Mouse (Mus musculus) C2C12 (cell line): ENCODE data around the gene B3galt1. TPM values are rescaled to one million over a fixed set of nuclear protein-coding genes. Genes with fewer than 3 reads are reported as not detected.

Experiments used
- H3K27me3 ChIP-seq: one replicate; pipeline ENCODE4 v1.6.1; 2011; ENCODE audit not compliant: control insufficient read depth, insufficient read depth, insufficient read length
- H3K36me3 ChIP-seq: one replicate; pipeline ENCODE4 v1.6.1; 2011; ENCODE audit not compliant: control insufficient read depth, insufficient read depth
- H3K4me3 ChIP-seq: one replicate; pipeline ENCODE4 v1.5.1; 2011; ENCODE audit warnings: mild to moderate bottlenecking, control low read depth; ENCODE audit not compliant: poor library complexity, insufficient read depth, severe bottlenecking
- H3K79me2 ChIP-seq: one replicate; pipeline ENCODE4 v1.6.1; 2011; ENCODE audit not compliant: control insufficient read depth, insufficient read depth
- H3K79me3 ChIP-seq: one replicate; pipeline ENCODE4 v1.6.1; 2011; ENCODE audit warnings: low read depth, control low read depth
- H3ac ChIP-seq: one replicate; pipeline ENCODE3; 2011; ENCODE audit warnings: low read depth; ENCODE audit not compliant: control insufficient read depth, insufficient read length
- CEBPB ChIP-seq: IDR thresholded peaks from one replicate; pipeline ENCODE4 v1.6.1; 2011; ENCODE audit warnings: low read depth, mild to moderate bottlenecking, control low read depth, moderate library complexity
- CTCF ChIP-seq: IDR thresholded peaks from one replicate; pipeline ENCODE4 v1.5.1; 2011; ENCODE audit not compliant: control insufficient read depth, insufficient read depth, insufficient read length
- FOSL1 ChIP-seq: IDR thresholded peaks from one replicate; pipeline ENCODE4 v1.8.0; 2011; ENCODE audit warnings: mild to moderate bottlenecking, low read length; ENCODE audit not compliant: poor library complexity, insufficient read depth, severe bottlenecking
- MAX ChIP-seq: IDR thresholded peaks from one replicate; pipeline ENCODE4 v1.6.1; 2011; ENCODE audit warnings: mild to moderate bottlenecking, control low read depth
- MYOD1 ChIP-seq: IDR thresholded peaks from one replicate; pipeline ENCODE4 v1.6.1; 2011; ENCODE audit warnings: low read depth; ENCODE audit not compliant: control insufficient read depth, insufficient read length
- MYOG ChIP-seq: IDR thresholded peaks from one replicate; pipeline ENCODE4 v1.6.1; 2011; ENCODE audit not compliant: control insufficient read depth, insufficient read length; ENCODE audit errors: extremely low read depth
- USF1 ChIP-seq: IDR thresholded peaks from one replicate; pipeline ENCODE4 v1.6.1; 2011; ENCODE audit warnings: low read depth, mild to moderate bottlenecking, control low read depth, moderate library complexity
- polyA plus RNA-seq: library from polyadenylated mRNA; unstranded; fragments of >200 nt; fragmentation: generic; extraction: Trizol; gene quantifications from one replicate; pipeline ENCODE4 v1.2.1, GENCODE M21; 2012; ENCODE audit warnings: missing spikeins

Gene B3galt1
- polyA plus RNA-seq, 1 experiment: 1.4 TPM

DNA sequence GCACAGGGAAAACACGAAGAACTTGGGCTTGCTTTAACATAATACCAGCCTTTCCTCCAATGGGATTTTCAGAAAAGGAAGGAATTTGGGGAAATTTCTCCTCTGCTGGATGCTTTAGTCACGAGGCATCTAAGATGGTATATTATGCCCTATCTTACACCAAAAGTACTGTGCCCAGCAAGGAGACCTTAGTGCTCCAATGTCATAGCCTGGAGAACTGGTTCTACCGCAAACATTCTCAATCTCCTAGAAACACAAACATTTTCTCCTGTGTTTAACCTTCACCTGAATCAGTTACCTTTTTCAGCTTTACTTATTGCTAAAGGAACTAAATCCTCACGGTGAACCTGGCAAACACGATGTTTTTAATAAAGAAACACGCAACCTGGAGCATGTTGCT is 486.8 kb downstream of the B3galt1 start:
- Histone ChIP-seq H3K79me2 (no peaks in the 10 kb centered on the region), H3K4me3 (no peak overlapping the region)
- no peak for TF ChIP-seq USF1
- no peak for TF ChIP-seq MAX
- no peak for TF ChIP-seq CTCF
- TF ChIP-seq MYOG: no peak
- TF ChIP-seq MYOD1: no peak
- TF ChIP-seq FOSL1: no peak
- TF ChIP-seq CEBPB: no peak

DNA sequence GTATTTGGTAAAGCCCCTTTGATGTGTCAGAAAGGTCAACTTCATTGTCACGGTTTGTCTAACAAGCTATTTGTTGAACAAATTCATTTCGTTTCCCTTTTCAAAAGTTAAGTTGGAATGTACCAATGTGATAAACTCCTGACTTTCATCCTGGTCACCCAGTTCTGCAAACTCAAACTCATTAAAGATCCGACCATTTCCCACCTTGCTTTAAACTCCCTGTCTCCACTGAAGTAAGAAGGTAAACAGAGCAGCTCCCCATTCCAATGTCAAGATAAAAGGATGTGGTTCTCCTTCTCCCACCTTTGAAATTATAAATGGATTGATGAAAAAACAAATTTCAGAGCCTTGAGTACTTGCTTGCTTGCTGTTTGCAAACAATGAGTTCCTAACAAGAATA is 487.6 kb downstream of the B3galt1 start:
- Histone ChIP-seq H3ac (no peak overlapping the region), H3K4me3 (no peak overlapping the region), H3K79me3 (no peaks in the 10 kb centered on the region), H3K27me3 (no peaks in the 10 kb centered on the region), H3K79me2 (no peaks in the 10 kb centered on the region), H3K36me3 (no peaks in the 10 kb centered on the region)
- TF ChIP-seq MAX: no peak
- TF ChIP-seq MYOG: no peak
- TF ChIP-seq FOSL1: no peak
- no peak for TF ChIP-seq USF1
- TF ChIP-seq CEBPB: no peak
- no peak for TF ChIP-seq MYOD1

More for the DNA sequence above, 486.8 kb downstream of the B3galt1 start:
- no peaks in the 10 kb centered on the region for H3K27me3 ChIP-seq
- H3K36me3 ChIP-seq: no peaks in the 10 kb centered on the region
- no peaks in the 10 kb centered on the region for H3K79me3 ChIP-seq
- no peak overlapping the region for H3ac ChIP-seq

- Histone ChIP-seq H3K36me3 (no peaks in the 10 kb centered on the region), H3K27me3 (no peaks in the 10 kb centered on the region), H3K79me3 (no peaks in the 10 kb centered on the region), H3K4me3 (no peak overlapping the region), H3ac (no peak overlapping the region), H3K79me2 (no peaks in the 10 kb centered on the region)
- TF ChIP-seq USF1 (peak; percentile 20), MYOD1 (no peak)
Observed at GRCm38 (mm10) chr2:68061341-68061740, 495.7 kb downstream of the B3galt1 start.

DNA sequence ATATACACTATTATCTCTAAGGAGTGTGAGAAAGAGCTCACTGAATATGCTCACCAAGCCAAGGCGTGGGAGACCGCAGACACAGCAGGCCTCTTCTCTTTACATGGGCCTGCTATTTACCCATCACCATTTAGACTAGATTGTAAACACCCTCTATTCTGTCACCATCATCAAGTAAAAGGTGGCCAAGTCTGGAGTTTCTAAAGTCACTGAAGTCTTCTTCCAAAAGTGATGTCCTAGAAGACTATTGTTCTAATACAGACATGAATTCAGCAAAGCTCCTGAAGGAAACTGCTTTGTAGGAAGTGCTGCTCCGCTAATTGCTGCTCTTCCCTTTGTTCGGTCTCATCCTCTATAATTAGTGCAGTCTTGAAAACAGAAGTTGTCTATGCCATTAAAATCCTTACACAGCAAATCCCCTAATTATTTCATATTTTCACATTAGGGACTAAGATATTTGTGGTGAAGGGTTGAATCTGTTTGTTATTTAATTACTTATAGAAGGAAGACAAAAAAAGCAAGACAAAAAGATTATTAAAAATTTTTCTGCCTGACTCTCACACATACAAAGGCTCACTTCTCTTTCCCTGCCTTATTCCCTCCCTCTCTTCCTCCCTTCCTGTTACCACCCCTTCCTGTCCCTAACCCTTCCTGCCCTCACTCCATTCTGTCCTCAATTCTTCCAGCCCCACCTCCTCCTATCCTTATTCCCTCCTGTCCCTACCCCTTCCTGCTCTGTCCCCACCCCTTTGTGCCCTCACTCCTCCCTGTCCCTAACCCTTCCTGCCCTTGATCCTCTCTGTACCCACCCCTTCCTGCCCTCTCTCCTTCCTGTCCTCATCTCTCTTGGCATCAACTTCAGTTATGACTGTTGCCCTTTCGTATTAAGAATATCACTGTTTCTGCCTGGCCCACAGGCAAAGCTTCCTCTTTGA is 514.0 kb downstream of the B3galt1 start:
- no peak overlapping the region for H3ac ChIP-seq
- no peaks in the 10 kb centered on the region for H3K27me3 ChIP-seq
- TF ChIP-seq MYOD1: no peak
- no peak for TF ChIP-seq MAX
- TF ChIP-seq MYOG: no peak
- no peak for TF ChIP-seq FOSL1
- TF ChIP-seq USF1: no peak
- no peak for TF ChIP-seq CEBPB
- no peak for TF ChIP-seq CTCF
- H3K36me3 ChIP-seq: no peaks in the 10 kb centered on the region
- no peak overlapping the region for H3K4me3 ChIP-seq
- no peaks in the 10 kb centered on the region for H3K79me2 ChIP-seq
- H3K79me3 ChIP-seq: no peaks in the 10 kb centered on the region

- no peak for TF ChIP-seq MAX
- Histone ChIP-seq H3K4me3 (no peak overlapping the region), H3K36me3 (no peaks in the 10 kb centered on the region), H3K79me3 (no peaks in the 10 kb centered on the region), H3K79me2 (no peaks in the 10 kb centered on the region), H3K27me3 (no peaks in the 10 kb centered on the region), H3ac (no peak overlapping the region)
Observed at GRCm38 (mm10) chr2:68080872-68081280, 515.2 kb downstream of the B3galt1 start.

- no peaks in the 10 kb centered on the region for H3K79me3 ChIP-seq
- TF ChIP-seq MYOG (no peak), USF1 (no peak), CTCF (no peak), MYOD1 (no peak), CEBPB (no peak), MAX (no peak), FOSL1 (no peak)
- H3K4me3 ChIP-seq: no peak overlapping the region
- H3K27me3 ChIP-seq: no peaks in the 10 kb centered on the region
- H3ac ChIP-seq: no peak overlapping the region
- no peaks in the 10 kb centered on the region for H3K79me2 ChIP-seq
- H3K36me3 ChIP-seq: no peaks in the 10 kb centered on the region
Observed at GRCm38 (mm10) chr2:68084483-68084882, 518.8 kb downstream of the B3galt1 start.
